Mouse (Mus musculus) lung, adult 18-20 months (tissue): ENCODE data around the gene Fam102b.

ENCODE experiments used
- DNase-seq, 2 experiments: peaks; one replicate each; pipeline ENCODE4 v3.0.0; 2022; ENCODE audit warnings: mixed read lengths in 2 of 2

Gene Fam102b

GRCm38 (mm10) chr3:109027515-109027987, at the start of gene Fam102b:
TSS of gene Fam102b (minus strand) at chr3:109027607.
- DNase-seq: peak; percentile 87 to 89

GRCm38 (mm10) chr3:109062989-109063388, 35.6 kb upstream of the Fam102b start:
- DNase-seq: peak in 1 of 2 experiments; percentile 29

- no peak for DNase-seq
Observed at GRCm38 (mm10) chr3:109062391-109062790, 35.0 kb upstream of the Fam102b start.

- DNase-seq: no peak
Observed at GRCm38 (mm10) chr3:109059903-109060302, 32.5 kb upstream of the Fam102b start.

- DNase-seq: no peak
Observed at GRCm38 (mm10) chr3:109051946-109052331, 24.5 kb upstream of the Fam102b start.

- DNase-seq: peak; percentile 16 to 40
Observed at GRCm38 (mm10) chr3:109051056-109051945, 23.9 kb upstream of the Fam102b start.

- no peak for DNase-seq
Observed at GRCm38 (mm10) chr3:109047707-109048283, 20.4 kb upstream of the Fam102b start.

GRCm38 (mm10) chr3:109046428-109046827, 19.0 kb upstream of the Fam102b start:
- DNase-seq: no peak

- no peak for DNase-seq
Observed at GRCm38 (mm10) chr3:109043395-109043794, 16.0 kb upstream of the Fam102b start.

GRCm38 (mm10) chr3:109040908-109041307, 13.5 kb upstream of the Fam102b start:
- no peak for DNase-seq

GRCm38 (mm10) chr3:109034411-109034810, 7.0 kb upstream of the Fam102b start:
- no peak for DNase-seq

- no peak for DNase-seq
Observed at GRCm38 (mm10) chr3:109032306-109032705, 4.9 kb upstream of the Fam102b start.

GRCm38 (mm10) chr3:109031626-109032025, 4.2 kb upstream of the Fam102b start:
- DNase-seq: no peak

GRCm38 (mm10) chr3:109030817-109031216, 3.4 kb upstream of the Fam102b start:
- DNase-seq: peak; percentile 42 to 68

GRCm38 (mm10) chr3:109029661-109030060, 2.3 kb upstream of the Fam102b start:
- no peak for DNase-seq

- DNase-seq: peak in 1 of 2 experiments; percentile 33
Observed at GRCm38 (mm10) chr3:109026991-109027470, 376 bp downstream of the Fam102b start.

GRCm38 (mm10) chr3:109026462-109026990, 881 bp downstream of the Fam102b start:
- DNase-seq: peak in 1 of 2 experiments; percentile 15

- peak; percentile 61 to 79 for DNase-seq
Observed at GRCm38 (mm10) chr3:109025579-109025978, 1.8 kb downstream of the Fam102b start.

GRCm38 (mm10) chr3:109023066-109023465, 4.3 kb downstream of the Fam102b start:
- no peak for DNase-seq

GRCm38 (mm10) chr3:109021720-109022516, 5.5 kb downstream of the Fam102b start:
- DNase-seq: peak in 1 of 2 experiments; percentile 23

GRCm38 (mm10) chr3:109018336-109018735, 9.1 kb downstream of the Fam102b start:
- no peak for DNase-seq

- no peak for DNase-seq
Observed at GRCm38 (mm10) chr3:109012595-109012994, 14.8 kb downstream of the Fam102b start.
